Mouse (Mus musculus): ENCODE measurements around the gene Ropn1l. TPM values are rescaled to one million over a fixed set of nuclear protein-coding genes. Genes with fewer than 3 reads are reported as not detected.

Gene Ropn1l
- total and polyA plus RNA-seq, 3 experiments, result 0.96 to 1.7 TPM; not detected in 1

DNA sequence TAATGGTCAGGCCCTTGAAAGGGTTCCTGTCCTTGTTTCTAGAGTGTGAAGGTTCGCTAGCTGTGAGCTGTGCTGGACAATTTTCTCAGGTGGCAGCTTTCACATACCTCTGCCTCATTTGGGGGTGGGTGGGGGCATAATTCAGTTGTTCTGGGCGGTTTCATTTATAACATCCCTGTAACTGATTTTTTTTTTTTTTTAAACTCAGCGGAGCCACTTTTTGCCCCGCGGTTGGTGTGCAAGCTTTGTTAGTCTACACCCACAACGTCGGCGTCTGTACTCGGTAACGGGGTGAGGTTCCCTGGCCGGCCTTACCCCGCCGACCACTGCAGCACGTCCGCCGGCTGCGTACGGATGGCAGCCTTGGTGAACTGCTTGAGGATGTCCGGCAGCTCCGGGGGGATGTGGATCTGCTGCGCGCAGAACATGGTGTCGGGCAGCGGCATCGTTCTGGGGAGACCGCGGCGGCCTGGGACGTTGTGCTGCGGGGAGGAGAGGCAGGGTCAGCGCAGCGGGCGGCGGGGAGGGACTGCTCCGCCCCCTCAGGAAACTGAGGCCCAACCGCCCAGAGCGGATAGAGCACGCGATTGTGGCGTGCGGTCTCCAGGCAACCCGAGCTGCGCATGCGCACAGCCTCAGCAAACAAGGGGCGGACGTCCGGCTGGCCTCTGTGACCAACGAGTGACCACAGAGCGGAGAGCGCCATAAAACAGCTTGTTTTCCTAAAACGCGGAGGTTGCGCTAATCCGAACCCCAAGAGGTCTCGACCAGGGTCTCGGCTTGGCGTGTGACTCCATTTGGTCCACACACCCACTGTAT lies at the start of gene Ropn1l (continued):
- TF ChIP-seq MAX (IDR thresholded peaks at IDR 0.05; ENCODE audit: low read length) (peak; percentile 78; the same call in 1 of the 2 replicates), MYB (IDR thresholded peaks at IDR 0.05; ENCODE audit: low read depth, low read length) (no peak), ETS1 (IDR thresholded peaks at IDR 0.05; ENCODE audit: low read depth, low read length) (0 out of 2 replicates have a peak, but pooled peaks have one; percentile 5), GABPA (IDR thresholded peaks at IDR 0.05; ENCODE audit: low read depth, low read length) (no peak), EP300 (IDR thresholded peaks at IDR 0.05; ENCODE audit: low read depth in 1 of 2, low read length in 2 of 2) (peak; percentile 5 to 46; a peak in 2 of 4 replicates)

DNA sequence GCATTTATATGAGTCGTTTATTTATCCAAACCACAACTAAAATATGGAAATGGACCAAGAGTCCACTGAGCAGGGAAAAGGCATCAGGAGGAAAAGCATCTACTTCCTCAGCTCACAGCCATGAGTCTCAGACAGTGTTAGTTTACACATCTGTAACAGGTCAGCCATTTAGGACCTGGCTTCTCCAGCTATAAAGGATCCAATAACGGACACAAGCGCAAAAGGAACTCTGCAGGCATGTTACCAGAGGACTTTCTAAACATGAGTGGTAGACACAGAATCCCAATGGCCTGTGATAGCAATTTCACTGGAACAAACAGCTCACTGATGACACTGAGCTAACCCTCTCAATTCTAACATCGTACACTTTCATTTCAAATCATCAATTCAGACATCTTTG lies 49.5 kb upstream of the Ropn1l start:
- peaks cover 27 to 30% of the 10 kb centered on the region in 2 experiments for H3K4me1 ChIP-seq (ENCODE audit: control insufficient read depth in 1 of 2, insufficient read depth in 2 of 2, low read length in 2 of 2)
- TF ChIP-seq NELFE (IDR thresholded peaks at IDR 0.05; ENCODE audit: low read depth, low read length) (no peak), CHD1 (IDR thresholded peaks at IDR 0.05; ENCODE audit: low read depth, low read length) (0 out of 2 replicates have a peak, but pooled peaks have one; percentile 25), BHLHE40 (IDR thresholded peaks at IDR 0.05; ENCODE audit: borderline replicate concordance, low read depth, low read length) (no peak)
- H3K9ac ChIP-seq (ENCODE audit: control insufficient read depth, low read depth, low read length, poor library complexity, severe bottlenecking), result no peak overlapping the region
- H3K9me3 ChIP-seq (replicated peaks; ENCODE audit: insufficient read depth, low read length), result no peaks in the 10 kb centered on the region
- H3K27ac ChIP-seq (ENCODE audit: control insufficient read depth, low read depth, low read length), result peak overlapping the region; percentile 47
- no peak for DNase-seq (ENCODE audit: low read depth, low spot score)
- no peaks in the 10 kb centered on the region for H3K27me3 ChIP-seq (ENCODE audit: control insufficient read depth in 1 of 2, insufficient read depth in 2 of 2, low read length in 2 of 2)
- H3K4me3 ChIP-seq (ENCODE audit: control insufficient read depth in 1 of 2, insufficient read depth in 1 of 2, low read depth in 2 of 2, low read length in 2 of 2), result no peak overlapping the region
- peaks cover 38 to 49% of the 10 kb centered on the region in 2 experiments for H3K36me3 ChIP-seq (ENCODE audit: control insufficient read depth in 1 of 2, insufficient read depth in 2 of 2, low read length in 2 of 2)
- peaks cover 9% of the 10 kb centered on the region for H3K79me2 ChIP-seq (ENCODE audit: control insufficient read depth, insufficient read depth, low read length, poor library complexity)

DNA sequence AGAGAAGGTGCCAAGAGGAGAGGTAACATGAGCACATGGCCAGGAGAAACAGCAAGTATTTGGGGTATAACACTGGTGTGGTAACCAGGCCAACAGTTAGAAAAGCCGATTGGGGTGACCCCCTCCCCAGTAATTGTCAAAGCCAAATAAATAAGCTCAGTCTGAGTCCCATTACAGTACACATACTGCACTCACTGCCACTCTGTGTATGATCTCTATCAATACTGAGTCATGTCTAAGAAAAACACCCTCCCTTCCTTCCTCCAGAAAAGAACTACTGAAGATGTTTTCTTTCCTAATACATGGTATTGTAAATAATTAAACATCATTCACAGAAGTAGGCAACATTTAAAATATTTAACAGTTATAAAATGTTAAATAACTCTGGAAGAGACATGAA lies 48.8 kb upstream of the Ropn1l start:
- Histone ChIP-seq H3K27me3 (ENCODE audit: control insufficient read depth in 1 of 2, insufficient read depth in 2 of 2, low read length in 2 of 2) (no peaks in the 10 kb centered on the region), H3K79me2 (ENCODE audit: control insufficient read depth, insufficient read depth, low read length, poor library complexity) (peaks cover 7% of the 10 kb centered on the region), H3K4me1 (ENCODE audit: control insufficient read depth in 1 of 2, insufficient read depth in 2 of 2, low read length in 2 of 2) (peaks cover 27 to 30% of the 10 kb centered on the region in 2 experiments), H3K27ac (ENCODE audit: control insufficient read depth, low read depth, low read length) (peak overlapping the region; percentile 17), H3K36me3 (ENCODE audit: control insufficient read depth in 1 of 2, insufficient read depth in 2 of 2, low read length in 2 of 2) (peaks cover 38 to 54% of the 10 kb centered on the region in 2 experiments), H3K9me3 (replicated peaks; ENCODE audit: insufficient read depth, low read length) (no peaks in the 10 kb centered on the region), H3K4me3 (ENCODE audit: control insufficient read depth in 1 of 2, insufficient read depth in 1 of 2, low read depth in 2 of 2, low read length in 2 of 2) (no peak overlapping the region), H3K9ac (ENCODE audit: control insufficient read depth, low read depth, low read length, poor library complexity, severe bottlenecking) (no peak overlapping the region)
- peak; percentile 55 for DNase-seq (ENCODE audit: low read depth, low spot score)
- TF ChIP-seq MYC (IDR thresholded peaks at IDR 0.05; ENCODE audit: low read depth, low read length) (no peak), USF1 (IDR thresholded peaks at IDR 0.05; ENCODE audit: low read depth, low read length) (no peak), GABPA (IDR thresholded peaks at IDR 0.05; ENCODE audit: low read depth, low read length) (no peak), MEF2A (IDR thresholded peaks at IDR 0.05; ENCODE audit: extremely low read depth, insufficient replicate concordance, low read depth, low read length, poor library complexity, severe bottlenecking) (no peak), EP300 (IDR thresholded peaks at IDR 0.05; ENCODE audit: low read depth in 1 of 2, low read length in 2 of 2) (peak in 1 of 2 experiments; percentile 56; a peak in 1 of 4 replicates), CHD1 (IDR thresholded peaks at IDR 0.05; ENCODE audit: low read depth, low read length) (no peak), GATA1 (IDR thresholded peaks at IDR 0.05; ENCODE audit: low read depth, low read length) (peak; percentile 36; the same call in 1 of the 2 replicates), ETS1 (IDR thresholded peaks at IDR 0.05; ENCODE audit: low read depth, low read length) (no peak), ZMIZ1 (IDR thresholded peaks at IDR 0.05; ENCODE audit: low read depth, low read length) (no peak), CHD2 (IDR thresholded peaks at IDR 0.05; ENCODE audit: low read length) (no peak), TAL1 (IDR thresholded peaks at IDR 0.05; ENCODE audit: low read length) (no peak), MYB (IDR thresholded peaks at IDR 0.05; ENCODE audit: low read depth, low read length) (no peak), MAFK (IDR thresholded peaks at IDR 0.05; ENCODE audit: borderline replicate concordance, low read depth, low read length) (no peak), JUND (IDR thresholded peaks at IDR 0.05; ENCODE audit: low read depth, low read length) (no peak), MAX (IDR thresholded peaks at IDR 0.05; ENCODE audit: low read length) (no peak), ZNF384 (IDR thresholded peaks at IDR 0.05; ENCODE audit: low read depth, low read length) (0 out of 2 replicates have a peak, but pooled peaks have one; percentile 12), MXI1 (IDR thresholded peaks at IDR 0.05; ENCODE audit: low read depth, low read length) (no peak), TBP (IDR thresholded peaks at IDR 0.05; ENCODE audit: low read depth, low read length) (no peak)

Data from MEL (cell line).